Mouse (Mus musculus) neural tube, embryonic 15.5 days (tissue): ENCODE measurements around the gene Kxd1. TPM values are rescaled to one million over a fixed set of nuclear protein-coding genes. Genes with fewer than 3 reads are reported as not detected.

Source experiments
- ATAC-seq: fragments of 200-750 bp; cut with Nextera tagmentation; 2 replicates; pipeline ENCODE4 v1.8.0; 2017; ENCODE audit warnings: mild to moderate bottlenecking, moderate TSS enrichment, moderate library complexity; ENCODE audit not compliant: low FRiP score
- H3K27ac ChIP-seq: fragments of 300-500 bp; sonication (generic); replicated peaks from 2 replicates; pipeline ENCODE4 v1.5.1; 2015; ENCODE audit warnings: mild to moderate bottlenecking, inconsistent platforms
- H3K27me3 ChIP-seq: fragments of 300-500 bp; sonication (generic); replicated peaks from 2 replicates; pipeline ENCODE4 v1.6.1; 2015; ENCODE audit warnings: inconsistent platforms
- H3K36me3 ChIP-seq: fragments of 300-500 bp; sonication (generic); 2 replicates; pipeline ENCODE4 v1.6.1; 2015; ENCODE audit warnings: inconsistent platforms
- H3K4me1 ChIP-seq: fragments of 300-500 bp; sonication (generic); 2 replicates; pipeline ENCODE4 v1.6.1; 2015; ENCODE audit warnings: inconsistent platforms
- H3K4me2 ChIP-seq: fragments of 300-500 bp; sonication (generic); 2 replicates; pipeline ENCODE4 v1.6.1; 2015; ENCODE audit warnings: inconsistent platforms, mild to moderate bottlenecking, moderate library complexity
- H3K4me3 ChIP-seq: fragments of 300-500 bp; sonication (generic); replicated peaks from 2 replicates; pipeline ENCODE4 v1.5.1; 2015; ENCODE audit warnings: mild to moderate bottlenecking, inconsistent platforms
- H3K9ac ChIP-seq: fragments of 300-500 bp; sonication (generic); replicated peaks from 2 replicates; pipeline ENCODE4 v1.6.1; 2015; ENCODE audit warnings: mild to moderate bottlenecking, inconsistent platforms
- H3K9me3 ChIP-seq: fragments of 300-500 bp; sonication (generic); replicated peaks from 2 replicates; pipeline ENCODE4 v1.6.1; 2016; ENCODE audit warnings: inconsistent platforms
- WGBS: fragments of 180-500 bp; shearing (Covaris S2); methylation state at CpG from one replicate; pipeline ENCODE4 v1.1.7; 2015; ENCODE audit warnings: mixed read lengths; 5-methylcytosine and 5-hydroxymethylcytosine counted together
- polyA plus RNA-seq: library from polyadenylated mRNA; unstranded; fragments of >200 nt; fragmentation: Nextera tagmentation; extraction: Ambion mirVana; gene quantifications from 2 replicates; pipeline ENCODE4 v1.2.1, GENCODE M21; 2015

Gene Kxd1
- polyA plus RNA-seq, 1 experiment from 2014 or later = 44.4 TPM

DNA sequence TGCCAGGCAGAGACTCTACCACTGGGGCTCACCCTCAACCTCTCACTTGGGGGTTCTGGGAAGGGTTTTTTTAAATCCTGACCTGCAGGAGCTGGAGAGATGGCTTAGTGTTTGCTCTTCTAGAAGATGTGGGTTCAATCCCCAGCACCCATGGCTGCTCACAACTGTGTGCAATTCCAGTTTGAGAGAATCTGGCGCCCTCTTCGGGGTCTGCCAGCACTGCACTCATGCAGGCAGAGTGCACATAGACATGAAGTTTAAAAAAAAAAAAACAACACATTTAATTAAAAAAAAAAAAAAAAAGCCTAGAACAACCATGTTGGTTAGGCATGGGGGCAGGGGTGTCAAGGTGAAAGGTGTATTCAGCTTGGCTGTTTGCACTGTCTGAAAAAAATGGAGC lies 2.6 kb upstream of the Kxd1 start:
- 93% methylated on average over 2 of the region's 2 CpGs for WGBS
- Histone ChIP-seq H3K27me3 (no peaks in the 10 kb centered on the region), H3K9me3 (no peaks in the 10 kb centered on the region), H3K4me1 (peaks cover 33% of the 10 kb centered on the region), H3K36me3 (peaks cover 53% of the 10 kb centered on the region), H3K27ac (no peak overlapping the region), H3K4me3 (no peak overlapping the region), H3K4me2 (no peak overlapping the region), H3K9ac (no peak overlapping the region)
- ATAC-seq = no peak

DNA sequence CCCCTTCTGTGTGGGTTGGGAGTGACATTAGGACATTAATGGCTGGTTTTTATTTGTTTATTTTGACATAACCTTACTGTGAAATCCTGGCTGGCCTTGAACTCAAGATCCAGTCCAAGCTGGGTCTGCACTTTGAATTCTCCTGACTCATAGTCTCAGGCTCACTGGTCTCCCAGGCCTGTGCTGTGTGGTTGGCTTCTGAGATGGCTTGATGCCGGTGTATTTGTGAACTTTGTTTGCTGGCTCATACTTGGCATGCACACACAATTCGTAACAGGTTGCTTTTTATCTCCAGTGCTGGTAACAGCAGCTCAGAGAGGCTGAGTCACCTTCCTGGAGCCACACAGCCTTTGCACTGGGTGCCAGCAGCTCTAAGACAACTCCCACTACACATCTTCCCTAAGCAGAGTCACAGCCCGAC lies 2.0 kb upstream of the Kxd1 start:
- H3K36me3 ChIP-seq = peaks cover 48% of the 10 kb centered on the region
- no peak overlapping the region for H3K27ac ChIP-seq
- H3K4me3 ChIP-seq = no peak overlapping the region
- over 99% methylated on average over 3 of the region's 3 CpGs for WGBS
- H3K9me3 ChIP-seq = no peaks in the 10 kb centered on the region
- H3K4me2 ChIP-seq = no peak overlapping the region
- H3K9ac ChIP-seq = no peak overlapping the region
- no peaks in the 10 kb centered on the region for H3K27me3 ChIP-seq
- ATAC-seq = no peak
- peaks cover 33% of the 10 kb centered on the region for H3K4me1 ChIP-seq

- H3K4me1 ChIP-seq = peaks cover 33% of the 10 kb centered on the region
- peaks cover 44% of the 10 kb centered on the region for H3K36me3 ChIP-seq
- no peak overlapping the region for H3K27ac ChIP-seq
- WGBS = 85% methylated on average over 5 of the region's 5 CpGs
- H3K9me3 ChIP-seq = no peaks in the 10 kb centered on the region
- H3K27me3 ChIP-seq = no peaks in the 10 kb centered on the region
- peak overlapping the region; percentile 15; the same call in 1 of the 2 replicates for H3K4me2 ChIP-seq
- H3K4me3 ChIP-seq = no peak overlapping the region
- no peak for ATAC-seq
- H3K9ac ChIP-seq = no peak overlapping the region
Observed at GRCm38 (mm10) chr8:70529299-70529698, 1.5 kb upstream of the Kxd1 start.

DNA sequence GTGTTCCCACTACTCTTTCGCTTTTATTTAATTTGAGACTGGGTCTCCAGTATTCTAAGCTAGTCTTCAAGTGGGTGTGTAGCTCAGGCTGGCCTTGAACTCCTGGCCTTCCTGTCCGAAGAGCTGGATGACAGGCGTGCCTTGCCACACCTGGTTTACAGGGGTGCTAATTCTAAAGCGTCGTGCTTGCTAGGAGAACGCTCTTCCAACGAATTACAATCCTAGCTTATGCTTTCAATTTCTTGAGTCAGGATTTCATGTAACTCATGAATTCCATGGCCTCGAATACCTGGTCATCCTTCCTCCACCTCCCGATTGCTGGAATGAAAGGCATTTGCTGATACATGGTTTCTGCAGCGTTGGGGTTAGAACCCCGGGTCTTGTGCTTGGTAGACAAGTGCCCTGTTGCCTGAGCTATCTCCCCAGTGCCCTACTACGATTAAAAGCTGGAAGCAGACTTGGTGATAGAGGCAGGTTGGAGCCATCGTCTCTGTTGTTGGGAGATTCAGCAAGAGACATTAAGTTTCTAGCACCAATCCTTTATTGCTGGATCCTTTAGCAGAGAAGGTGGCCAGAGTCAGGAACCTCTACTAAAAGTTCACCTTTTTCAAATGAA lies 534 bp upstream of the Kxd1 start:
- Histone ChIP-seq H3K9ac (peak overlapping the region; percentile 93), H3K36me3 (peaks cover 34% of the 10 kb centered on the region), H3K27ac (peak overlapping the region; percentile 92), H3K9me3 (no peaks in the 10 kb centered on the region), H3K4me3 (peak overlapping the region; percentile 80), H3K4me1 (peaks cover 39% of the 10 kb centered on the region), H3K4me2 (peak overlapping the region; percentile 80), H3K27me3 (no peaks in the 10 kb centered on the region)
- ATAC-seq = no peak
- WGBS = 34% methylated on average over 13 of the region's 13 CpGs

DNA sequence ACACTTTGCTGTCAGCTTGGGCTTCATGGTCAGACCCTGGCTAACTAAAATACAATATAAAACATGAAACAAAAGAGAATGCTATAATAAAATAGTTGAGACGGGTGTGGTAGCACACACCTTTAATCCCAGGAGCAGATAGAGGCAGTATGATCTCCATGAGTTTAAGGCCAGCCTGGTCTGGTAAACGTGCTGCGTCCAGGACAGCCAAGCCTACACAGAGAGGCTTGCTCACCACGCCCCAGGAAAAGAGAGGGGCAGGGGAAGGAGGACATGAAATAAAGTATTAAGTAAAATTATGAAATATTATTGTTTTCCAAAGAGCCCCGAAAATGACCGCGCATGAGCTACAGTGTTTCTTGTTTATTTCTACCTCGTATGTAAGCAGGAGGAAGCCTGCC lies 645 bp downstream of the Kxd1 start:
- WGBS = 2% methylated on average over 8 of the region's 8 CpGs

GRCm38 (mm10) chr8:70522592-70523403 lies 5.0 kb downstream of the Kxd1 start:
- peak; percentile 86 for ATAC-seq
- Histone ChIP-seq H3K36me3 (peaks cover 15% of the 10 kb centered on the region), H3K9ac (peak overlapping the region; percentile 61), H3K9me3 (no peaks in the 10 kb centered on the region), H3K4me2 (peak overlapping the region; percentile 65), H3K4me3 (peak overlapping the region; percentile 72), H3K27me3 (no peaks in the 10 kb centered on the region), H3K27ac (peak overlapping the region; percentile 90), H3K4me1 (peaks cover 28% of the 10 kb centered on the region)
- under 1% methylated on average over 48 of the region's 51 CpGs for WGBS

More for the DNA sequence above, 645 bp downstream of the Kxd1 start:
- Histone ChIP-seq H3K4me1 (peaks cover 46% of the 10 kb centered on the region), H3K27ac (peak overlapping the region; percentile 92), H3K9ac (peak overlapping the region; percentile 93), H3K27me3 (no peaks in the 10 kb centered on the region), H3K36me3 (peaks cover 22% of the 10 kb centered on the region), H3K9me3 (no peaks in the 10 kb centered on the region), H3K4me2 (peak overlapping the region; percentile 80), H3K4me3 (peak overlapping the region; percentile 80)
- ATAC-seq = 0 out of 2 replicates have a peak, but pooled peaks have one; percentile 15

GRCm38 (mm10) chr8:70519606-70520005 lies 8.2 kb downstream of the Kxd1 start:
- Histone ChIP-seq H3K36me3 (peaks cover 25% of the 10 kb centered on the region), H3K27ac (no peak overlapping the region), H3K9me3 (no peaks in the 10 kb centered on the region), H3K9ac (no peak overlapping the region), H3K4me3 (no peak overlapping the region), H3K4me1 (peaks cover 17% of the 10 kb centered on the region), H3K4me2 (no peak overlapping the region), H3K27me3 (no peaks in the 10 kb centered on the region)
- WGBS = 71% methylated on average over 2 of the region's 2 CpGs
- ATAC-seq = no peak

GRCm38 (mm10) chr8:70519043-70519442 lies 8.7 kb downstream of the Kxd1 start:
- H3K27ac ChIP-seq = no peak overlapping the region
- 95% methylated on average over 6 of the region's 6 CpGs for WGBS
- no peak overlapping the region for H3K4me3 ChIP-seq
- H3K9ac ChIP-seq = no peak overlapping the region
- peaks cover 17% of the 10 kb centered on the region for H3K4me1 ChIP-seq
- peaks cover 30% of the 10 kb centered on the region for H3K36me3 ChIP-seq
- no peak overlapping the region for H3K4me2 ChIP-seq
- H3K9me3 ChIP-seq = no peaks in the 10 kb centered on the region
- H3K27me3 ChIP-seq = no peaks in the 10 kb centered on the region
- ATAC-seq = no peak

DNA sequence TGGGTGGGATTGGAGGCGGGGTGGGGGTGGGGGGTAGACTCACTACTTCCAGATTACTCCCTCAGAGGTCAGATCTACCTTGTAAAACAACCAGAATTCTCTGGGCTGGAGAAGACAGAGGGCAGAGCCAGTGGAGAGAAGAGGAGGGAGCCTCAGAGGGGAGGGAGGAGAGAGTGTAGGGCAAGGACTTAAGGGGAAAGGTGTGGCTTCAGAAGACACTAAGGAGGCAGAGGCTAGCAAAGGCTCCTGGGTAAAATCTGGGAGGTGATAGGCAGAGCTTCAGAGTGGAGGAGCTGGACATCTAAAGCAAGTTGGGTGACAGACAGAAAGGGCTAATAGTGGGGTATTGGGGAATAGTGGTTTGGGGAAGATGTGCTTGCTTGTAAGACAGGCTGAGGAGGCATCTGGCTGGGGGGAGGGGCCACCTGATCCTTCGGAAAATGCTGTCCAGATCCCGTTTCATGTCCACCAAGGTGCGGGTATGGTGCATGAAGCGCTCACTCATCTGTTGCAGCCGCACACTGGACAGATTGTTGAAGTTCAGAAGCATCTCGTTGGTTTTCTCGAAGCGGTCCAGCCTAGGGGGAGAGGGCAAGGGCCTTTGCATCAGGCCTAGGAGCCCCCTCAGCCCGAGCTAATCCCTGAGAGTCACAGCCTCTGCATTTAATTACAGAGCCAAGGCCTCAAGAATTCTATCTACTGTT lies 9.7 kb downstream of the Kxd1 start:
- no peaks in the 10 kb centered on the region for H3K27me3 ChIP-seq
- no peak for ATAC-seq
- H3K9ac ChIP-seq = no peak overlapping the region
- 84% methylated on average over 10 of the region's 10 CpGs for WGBS
- H3K27ac ChIP-seq = no peak overlapping the region
- no peak overlapping the region for H3K4me3 ChIP-seq
- H3K9me3 ChIP-seq = no peaks in the 10 kb centered on the region
- peaks cover 9% of the 10 kb centered on the region for H3K4me1 ChIP-seq
- peaks cover 36% of the 10 kb centered on the region for H3K36me3 ChIP-seq
- no peak overlapping the region for H3K4me2 ChIP-seq

- no peak for ATAC-seq
- WGBS = 61% methylated on average over 2 of the region's 2 CpGs
- no peaks in the 10 kb centered on the region for H3K27me3 ChIP-seq
Observed at GRCm38 (mm10) chr8:70513441-70513840, 14.3 kb downstream of the Kxd1 start.

DNA sequence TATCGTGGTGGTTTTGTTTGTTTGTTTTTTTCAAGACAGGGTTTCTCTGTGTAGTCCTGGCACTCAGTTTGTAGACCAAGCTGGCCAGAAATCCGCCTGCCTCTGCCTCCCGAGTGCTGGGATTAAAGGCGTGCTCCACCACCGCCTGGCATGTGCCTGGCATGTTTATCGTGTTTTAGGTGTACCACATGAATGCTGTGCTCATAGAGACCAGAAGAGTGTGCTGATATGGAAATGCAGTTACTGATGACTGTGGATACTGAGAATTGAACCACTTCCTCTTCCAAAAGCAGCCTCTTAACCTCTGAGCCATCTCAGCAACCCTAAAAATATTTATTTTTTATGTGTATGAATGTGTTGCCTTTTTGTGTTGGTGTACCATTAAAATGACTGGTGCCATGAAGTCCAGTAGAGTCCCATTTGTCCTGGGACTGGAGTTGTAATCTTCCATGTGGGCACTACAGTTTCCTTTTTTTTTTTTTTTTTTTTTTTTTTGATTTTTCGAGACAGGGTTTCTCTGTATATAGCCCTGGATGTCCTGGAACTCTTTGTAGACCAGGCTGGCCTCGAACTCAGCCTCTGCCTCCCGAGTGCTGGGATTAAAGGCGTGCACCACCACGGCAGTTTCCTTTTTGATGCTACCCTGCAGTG lies 15.4 kb downstream of the Kxd1 start:
- 97% methylated on average over 11 of the region's 11 CpGs for WGBS
- H3K27me3 ChIP-seq = no peaks in the 10 kb centered on the region
- ATAC-seq = no peak

More at GRCm38 (mm10) chr8:70513441-70513840, 14.3 kb downstream of the Kxd1 start:
- Histone ChIP-seq H3K4me3 (no peak overlapping the region), H3K4me1 (peaks cover 18% of the 10 kb centered on the region), H3K36me3 (peaks cover 31% of the 10 kb centered on the region), H3K4me2 (no peak overlapping the region), H3K27ac (no peak overlapping the region), H3K9ac (no peak overlapping the region), H3K9me3 (no peaks in the 10 kb centered on the region)

More for the DNA sequence above, 15.4 kb downstream of the Kxd1 start:
- peaks cover 19% of the 10 kb centered on the region for H3K4me1 ChIP-seq
- peaks cover 32% of the 10 kb centered on the region for H3K36me3 ChIP-seq
- no peak overlapping the region for H3K4me3 ChIP-seq
- H3K9ac ChIP-seq = no peak overlapping the region
- H3K9me3 ChIP-seq = no peaks in the 10 kb centered on the region
- H3K27ac ChIP-seq = no peak overlapping the region
- no peak overlapping the region for H3K4me2 ChIP-seq
